Mouse (Mus musculus) neural tube, embryonic 15.5 days (tissue): ENCODE results near the gene 1700080E11Rik. TPM values are rescaled to one million over a fixed set of nuclear protein-coding genes. Genes with fewer than 3 reads are reported as not detected.

ENCODE experiments used
- ATAC-seq: fragments of 200-750 bp; cut with Nextera tagmentation; 2 replicates; pipeline ENCODE4 v1.8.0; 2017; ENCODE audit warnings: mild to moderate bottlenecking, moderate TSS enrichment, moderate library complexity; ENCODE audit not compliant: low FRiP score
- H3K27ac ChIP-seq: fragments of 300-500 bp; sonication (generic); replicated peaks from 2 replicates; pipeline ENCODE4 v1.5.1; 2015; ENCODE audit warnings: mild to moderate bottlenecking, inconsistent platforms
- H3K27me3 ChIP-seq: fragments of 300-500 bp; sonication (generic); replicated peaks from 2 replicates; pipeline ENCODE4 v1.6.1; 2015; ENCODE audit warnings: inconsistent platforms
- H3K36me3 ChIP-seq: fragments of 300-500 bp; sonication (generic); 2 replicates; pipeline ENCODE4 v1.6.1; 2015; ENCODE audit warnings: inconsistent platforms
- H3K4me1 ChIP-seq: fragments of 300-500 bp; sonication (generic); 2 replicates; pipeline ENCODE4 v1.6.1; 2015; ENCODE audit warnings: inconsistent platforms
- H3K4me2 ChIP-seq: fragments of 300-500 bp; sonication (generic); 2 replicates; pipeline ENCODE4 v1.6.1; 2015; ENCODE audit warnings: inconsistent platforms, mild to moderate bottlenecking, moderate library complexity
- H3K4me3 ChIP-seq: fragments of 300-500 bp; sonication (generic); replicated peaks from 2 replicates; pipeline ENCODE4 v1.5.1; 2015; ENCODE audit warnings: mild to moderate bottlenecking, inconsistent platforms
- H3K9ac ChIP-seq: fragments of 300-500 bp; sonication (generic); replicated peaks from 2 replicates; pipeline ENCODE4 v1.6.1; 2015; ENCODE audit warnings: mild to moderate bottlenecking, inconsistent platforms
- H3K9me3 ChIP-seq: fragments of 300-500 bp; sonication (generic); replicated peaks from 2 replicates; pipeline ENCODE4 v1.6.1; 2016; ENCODE audit warnings: inconsistent platforms
- WGBS: fragments of 180-500 bp; shearing (Covaris S2); methylation state at CpG from one replicate; pipeline ENCODE4 v1.1.7; 2015; ENCODE audit warnings: mixed read lengths; 5-methylcytosine and 5-hydroxymethylcytosine counted together
- polyA plus RNA-seq: library from polyadenylated mRNA; unstranded; fragments of >200 nt; fragmentation: Nextera tagmentation; extraction: Ambion mirVana; gene quantifications from 2 replicates; pipeline ENCODE4 v1.2.1, GENCODE M21; 2015

The 1700080E11Rik gene
- polyA plus RNA-seq, 1 experiment from 2014 or later: not detected

DNA sequence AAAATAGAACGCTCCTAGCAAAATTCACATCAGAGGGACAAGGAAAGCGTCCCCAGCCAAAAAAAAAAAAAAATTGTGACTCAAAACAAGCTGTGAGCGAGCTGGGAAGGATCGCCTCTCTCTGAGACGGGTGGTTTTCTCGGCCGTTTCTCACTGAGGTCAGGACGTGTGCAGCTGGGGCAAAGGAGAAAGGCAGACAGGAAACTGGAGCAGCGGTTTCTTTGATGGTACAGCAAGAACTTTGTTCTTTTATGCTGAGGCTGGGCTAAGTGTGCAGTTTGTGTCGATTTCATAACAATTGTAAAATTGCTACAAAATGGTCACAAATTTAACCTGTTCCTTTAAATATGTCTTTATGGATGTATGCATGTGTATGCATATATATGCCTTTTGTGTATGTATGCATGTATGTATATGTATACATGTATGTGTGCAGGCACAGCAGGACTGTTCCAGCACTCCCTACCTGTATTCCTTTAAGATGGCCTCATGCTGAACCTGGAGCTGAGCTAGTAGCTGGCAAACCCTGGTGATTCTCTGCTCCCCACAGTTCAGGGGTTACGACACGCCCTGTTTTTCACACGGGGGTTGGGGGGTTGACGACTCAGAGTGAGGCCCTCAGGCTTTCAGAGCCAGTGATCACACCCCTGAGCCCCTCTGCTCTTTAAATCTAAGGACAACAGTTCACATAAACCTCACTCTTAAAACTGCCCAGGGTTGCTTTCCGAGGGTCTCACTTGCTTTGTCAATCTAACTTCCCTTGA, 43.9 kb downstream of the 1700080E11Rik start:
- Histone ChIP-seq H3K27me3 (no peaks in the 10 kb centered on the region), H3K4me1 (no peaks in the 10 kb centered on the region), H3K36me3 (no peaks in the 10 kb centered on the region), H3K9ac (no peak overlapping the region), H3K27ac (no peak overlapping the region), H3K4me3 (no peak overlapping the region), H3K9me3 (no peaks in the 10 kb centered on the region), H3K4me2 (no peak overlapping the region)
- 73% methylated on average over 15 of the region's 15 CpGs for WGBS
- ATAC-seq: no peak

Other genes starting within 250 kb of the 1700080E11Rik start
- gene Mrpl3, start 91.9 kb downstream of the 1700080E11Rik start, polyA plus RNA-seq: 87.3 and 103 TPM in 2 replicates
- 27.8 and 29.0 TPM in 2 replicates for gene Nudt16, start 13.3 kb downstream of the 1700080E11Rik start, polyA plus RNA-seq